Mouse (Mus musculus): ENCODE measurements around the gene Ttyh2. TPM values are rescaled to one million over a fixed set of nuclear protein-coding genes. Genes with fewer than 3 reads are reported as not detected.

Gene Ttyh2
- polyA plus RNA-seq, 1 experiment from 2014 or later: 20.0 TPM

GRCm38 (mm10) chr11:114698496-114698895 lies 23.3 kb downstream of the Ttyh2 start:
- Histone ChIP-seq H3K4me1 (peaks cover 2% of the 10 kb centered on the region; the same call in 1 of the 2 replicates), H3K9me3 (no peaks in the 10 kb centered on the region), H3K27me3 (no peaks in the 10 kb centered on the region), H3K27ac (no peak overlapping the region), H3K9ac (no peak overlapping the region), H3K4me2 (replicated peaks) (no peak overlapping the region), H3K4me3 (no peak overlapping the region), H3K36me3 (peaks cover 12% of the 10 kb centered on the region)
- no peak for ATAC-seq (ENCODE audit: low FRiP score, low read depth)
- 93% methylated on average over 7 of the region's 7 CpGs for WGBS

GRCm38 (mm10) chr11:114699511-114699910 lies 24.3 kb downstream of the Ttyh2 start:
- H3K36me3 ChIP-seq: peaks cover 12% of the 10 kb centered on the region
- H3K9ac ChIP-seq: no peak overlapping the region
- 79% methylated on average over 12 of the region's 12 CpGs for WGBS
- H3K27ac ChIP-seq: no peak overlapping the region
- H3K4me2 ChIP-seq (replicated peaks): no peak overlapping the region
- no peaks in the 10 kb centered on the region for H3K27me3 ChIP-seq
- peaks cover 12% of the 10 kb centered on the region for H3K4me1 ChIP-seq
- H3K9me3 ChIP-seq: no peaks in the 10 kb centered on the region
- ATAC-seq (ENCODE audit: low FRiP score, low read depth): no peak
- H3K4me3 ChIP-seq: no peak overlapping the region

GRCm38 (mm10) chr11:114702311-114702995 lies 27.2 kb downstream of the Ttyh2 start:
- WGBS: 85% methylated on average over 15 of the region's 15 CpGs
- Histone ChIP-seq H3K36me3 (peaks cover 1% of the 10 kb centered on the region; the same call in 1 of the 2 replicates), H3K4me3 (no peak overlapping the region), H3K9ac (no peak overlapping the region), H3K27me3 (no peaks in the 10 kb centered on the region), H3K27ac (no peak overlapping the region), H3K4me1 (peaks cover 16% of the 10 kb centered on the region), H3K4me2 (replicated peaks) (no peak overlapping the region), H3K9me3 (no peaks in the 10 kb centered on the region)
- no peak for ATAC-seq (ENCODE audit: low FRiP score, low read depth)

- ATAC-seq (ENCODE audit: low FRiP score, low read depth): no peak
- Histone ChIP-seq H3K9ac (no peak overlapping the region), H3K27me3 (no peaks in the 10 kb centered on the region), H3K9me3 (no peaks in the 10 kb centered on the region), H3K4me2 (replicated peaks) (no peak overlapping the region), H3K4me3 (no peak overlapping the region), H3K36me3 (peaks cover 6% of the 10 kb centered on the region), H3K27ac (no peak overlapping the region), H3K4me1 (peaks cover 16% of the 10 kb centered on the region)
- 87% methylated on average over 6 of the region's 6 CpGs for WGBS
Measured at GRCm38 (mm10) chr11:114702996-114703361, 27.7 kb downstream of the Ttyh2 start.

- ATAC-seq (ENCODE audit: low FRiP score, low read depth): 0 out of 2 replicates have a peak, but pooled peaks have one; percentile 46
- peaks cover 18% of the 10 kb centered on the region for H3K36me3 ChIP-seq
- WGBS: 58% methylated on average over 22 of the region's 22 CpGs
- H3K4me1 ChIP-seq: peaks cover 16% of the 10 kb centered on the region
- no peaks in the 10 kb centered on the region for H3K27me3 ChIP-seq
- no peaks in the 10 kb centered on the region for H3K9me3 ChIP-seq
- H3K4me3 ChIP-seq: no peak overlapping the region
- H3K27ac ChIP-seq: peak overlapping the region; percentile 44; the same call in 1 of the 2 replicates
- peak overlapping the region; percentile 15; the same call in 1 of the 2 replicates for H3K4me2 ChIP-seq (replicated peaks)
- H3K9ac ChIP-seq: no peak overlapping the region
Measured at GRCm38 (mm10) chr11:114704071-114704913, 29.1 kb downstream of the Ttyh2 start.

- WGBS: 85% methylated on average over 5 of the region's 5 CpGs
- ATAC-seq (ENCODE audit: low FRiP score, low read depth): no peak
- Histone ChIP-seq H3K36me3 (peaks cover 32% of the 10 kb centered on the region), H3K4me3 (no peak overlapping the region), H3K4me1 (peaks cover 16% of the 10 kb centered on the region), H3K27ac (no peak overlapping the region), H3K9me3 (no peaks in the 10 kb centered on the region), H3K9ac (no peak overlapping the region), H3K4me2 (replicated peaks) (no peak overlapping the region), H3K27me3 (no peaks in the 10 kb centered on the region)
Measured at GRCm38 (mm10) chr11:114706358-114706757, 31.1 kb downstream of the Ttyh2 start.

GRCm38 (mm10) chr11:114711393-114711792 lies 36.2 kb downstream of the Ttyh2 start:
- Histone ChIP-seq H3K27me3 (no peaks in the 10 kb centered on the region), H3K36me3 (peaks cover 46% of the 10 kb centered on the region), H3K4me2 (replicated peaks) (no peak overlapping the region), H3K9me3 (no peaks in the 10 kb centered on the region), H3K4me3 (no peak overlapping the region), H3K27ac (no peak overlapping the region), H3K4me1 (no peaks in the 10 kb centered on the region), H3K9ac (no peak overlapping the region)
- WGBS: 87% methylated on average over 3 of the region's 3 CpGs
- ATAC-seq (ENCODE audit: low FRiP score, low read depth): no peak

GRCm38 (mm10) chr11:114711861-114712260 lies 36.6 kb downstream of the Ttyh2 start:
- H3K4me3 ChIP-seq: no peak overlapping the region
- ATAC-seq (ENCODE audit: low FRiP score, low read depth): no peak
- no peak overlapping the region for H3K27ac ChIP-seq
- no peaks in the 10 kb centered on the region for H3K4me1 ChIP-seq
- H3K9ac ChIP-seq: no peak overlapping the region
- H3K27me3 ChIP-seq: no peaks in the 10 kb centered on the region
- WGBS: 79% methylated on average over 12 of the region's 12 CpGs
- peaks cover 46% of the 10 kb centered on the region for H3K36me3 ChIP-seq
- no peak overlapping the region for H3K4me2 ChIP-seq (replicated peaks)
- H3K9me3 ChIP-seq: no peaks in the 10 kb centered on the region

GRCm38 (mm10) chr11:114714526-114714925 lies 39.3 kb downstream of the Ttyh2 start:
- WGBS: 85% methylated on average over 6 of the region's 6 CpGs

GRCm38 (mm10) chr11:114715531-114715930 lies 40.3 kb downstream of the Ttyh2 start:
- H3K4me3 ChIP-seq: no peak overlapping the region
- no peak overlapping the region for H3K9ac ChIP-seq
- ATAC-seq (ENCODE audit: low FRiP score, low read depth): no peak
- H3K9me3 ChIP-seq: no peaks in the 10 kb centered on the region
- H3K27ac ChIP-seq: no peak overlapping the region
- H3K27me3 ChIP-seq: no peaks in the 10 kb centered on the region
- 68% methylated on average over 7 of the region's 7 CpGs for whole genome bisulfite sequencing
- no peaks in the 10 kb centered on the region for H3K4me1 ChIP-seq
- no peak overlapping the region for H3K4me2 ChIP-seq (replicated peaks)
- peaks cover 22% of the 10 kb centered on the region for H3K36me3 ChIP-seq

More at GRCm38 (mm10) chr11:114714526-114714925, 39.3 kb downstream of the Ttyh2 start:
- H3K9ac ChIP-seq: no peak overlapping the region
- no peak overlapping the region for H3K4me3 ChIP-seq
- H3K4me2 ChIP-seq (replicated peaks): no peak overlapping the region
- H3K9me3 ChIP-seq: no peaks in the 10 kb centered on the region
- no peak for ATAC-seq (ENCODE audit: low FRiP score, low read depth)
- no peaks in the 10 kb centered on the region for H3K4me1 ChIP-seq
- no peak overlapping the region for H3K27ac ChIP-seq
- H3K36me3 ChIP-seq: peaks cover 28% of the 10 kb centered on the region
- no peaks in the 10 kb centered on the region for H3K27me3 ChIP-seq

GRCm38 (mm10) chr11:114720535-114720934 lies 45.3 kb downstream of the Ttyh2 start:
- ATAC-seq (ENCODE audit: low FRiP score, low read depth): no peak
- WGBS: 89% methylated on average over 10 of the region's 10 CpGs
- Histone ChIP-seq H3K27ac (no peak overlapping the region), H3K4me1 (peaks cover 9% of the 10 kb centered on the region), H3K27me3 (no peaks in the 10 kb centered on the region), H3K36me3 (no peaks in the 10 kb centered on the region), H3K9me3 (no peaks in the 10 kb centered on the region), H3K4me3 (no peak overlapping the region), H3K9ac (no peak overlapping the region), H3K4me2 (replicated peaks) (no peak overlapping the region)

- no peaks in the 10 kb centered on the region for H3K9me3 ChIP-seq
- H3K4me2 ChIP-seq (replicated peaks): no peak overlapping the region
- no peaks in the 10 kb centered on the region for H3K27me3 ChIP-seq
- 88% methylated on average over 8 of the region's 8 CpGs for WGBS
- peaks cover 15% of the 10 kb centered on the region for H3K4me1 ChIP-seq
- no peak overlapping the region for H3K9ac ChIP-seq
- H3K27ac ChIP-seq: no peak overlapping the region
- no peak overlapping the region for H3K4me3 ChIP-seq
- ATAC-seq (ENCODE audit: low FRiP score, low read depth): no peak
- no peaks in the 10 kb centered on the region for H3K36me3 ChIP-seq
Measured at GRCm38 (mm10) chr11:114722438-114722837, 47.2 kb downstream of the Ttyh2 start.

Data from limb, embryonic 13.5 days (tissue).